Mouse (Mus musculus): ENCODE data around the gene Ctsl.

DNA sequence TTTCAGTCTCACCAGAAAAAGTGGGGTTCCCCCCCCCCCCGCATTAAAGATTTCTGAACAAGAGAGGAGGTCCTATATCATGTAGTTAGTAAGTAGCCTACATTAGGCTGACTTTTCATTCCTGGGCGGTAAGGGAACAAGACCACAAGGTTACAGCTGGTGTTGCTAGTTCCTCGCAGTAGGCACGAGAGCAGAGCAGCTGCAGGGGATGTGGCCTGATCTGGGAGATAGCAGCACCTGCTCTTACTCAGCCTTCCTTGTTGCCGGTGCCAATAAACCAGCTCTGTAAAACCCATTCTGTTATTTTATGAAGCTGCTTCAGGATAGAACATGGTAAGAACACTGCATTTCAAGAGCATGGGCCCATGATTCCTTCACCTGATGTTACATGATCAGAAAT lies 39.9 kb upstream of the Ctsl start:
- TF ChIP-seq EP300 (IDR thresholded peaks at IDR 0.05; ENCODE audit: low read depth) (no peak), CTCF (IDR thresholded peaks at IDR 0.05; ENCODE audit: low read depth) (no peak)

Measured in liver, postnatal 0 days (tissue).